Mouse (Mus musculus): ENCODE results near the gene Jarid2.

The Jarid2 gene

DNA sequence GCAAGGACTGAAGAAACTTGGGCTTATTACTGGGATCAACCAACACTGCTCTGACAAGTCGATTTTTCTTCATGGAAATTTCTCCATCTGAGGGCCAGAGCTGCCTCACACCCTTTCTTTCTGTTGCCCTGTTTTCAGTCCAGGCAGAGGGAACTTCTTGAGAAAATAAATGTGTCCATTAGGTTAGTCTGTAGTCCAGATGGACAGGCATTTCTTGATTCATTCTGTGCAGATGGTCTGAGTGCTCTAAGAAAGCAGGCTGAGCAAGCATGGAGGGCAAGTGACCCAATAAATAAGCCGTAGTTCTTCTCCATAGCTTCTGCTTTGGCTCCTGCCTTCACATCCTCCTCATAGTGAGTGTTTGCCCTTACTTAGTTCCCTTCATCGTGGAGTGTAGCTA lies 46.1 kb downstream of the Jarid2 start:
- no peak for DNase-seq (ENCODE audit: low spot score in 2 of 2)

DNA sequence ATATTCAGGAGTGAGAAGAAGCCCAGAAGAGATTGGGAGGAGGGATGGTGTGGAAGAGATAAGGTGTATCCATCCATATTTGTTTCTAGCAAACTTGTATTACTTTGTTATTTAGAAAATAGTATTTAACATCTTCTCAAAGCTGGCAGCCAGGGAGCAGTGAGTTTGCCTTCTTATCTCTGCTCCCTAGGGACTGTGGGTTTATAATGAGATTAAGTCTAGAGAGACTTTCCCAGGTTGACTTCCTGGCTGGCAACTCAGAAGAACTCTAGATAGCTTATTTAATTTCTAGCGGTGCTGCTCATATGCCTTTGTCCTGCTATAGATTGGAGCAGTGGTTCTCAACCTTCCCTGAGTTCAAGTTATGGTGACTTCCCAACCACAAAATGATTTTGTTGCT lies 51.2 kb downstream of the Jarid2 start:
- DNase-seq (ENCODE audit: low spot score in 2 of 2): no peak

DNA sequence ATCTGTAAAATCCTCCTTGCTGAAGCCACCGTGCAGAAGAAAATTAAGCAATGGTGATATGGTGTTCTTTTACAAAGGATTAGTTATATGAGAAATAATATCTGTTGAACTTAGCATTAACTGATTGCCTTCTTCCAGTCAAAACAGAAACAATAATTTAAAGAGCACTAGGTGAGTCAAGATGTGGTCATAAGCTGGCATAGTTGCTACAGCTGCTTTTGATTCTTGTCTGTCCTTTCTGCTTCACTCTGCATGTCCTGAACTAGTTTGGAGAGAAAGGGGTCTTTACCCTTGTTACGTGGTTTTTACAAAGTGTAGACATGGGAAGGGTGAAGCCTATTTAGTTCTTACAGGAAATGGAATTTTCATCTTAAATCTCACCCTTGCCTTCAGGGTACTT lies 51.9 kb downstream of the Jarid2 start:
- DNase-seq (ENCODE audit: low spot score in 2 of 2): no peak

DNA sequence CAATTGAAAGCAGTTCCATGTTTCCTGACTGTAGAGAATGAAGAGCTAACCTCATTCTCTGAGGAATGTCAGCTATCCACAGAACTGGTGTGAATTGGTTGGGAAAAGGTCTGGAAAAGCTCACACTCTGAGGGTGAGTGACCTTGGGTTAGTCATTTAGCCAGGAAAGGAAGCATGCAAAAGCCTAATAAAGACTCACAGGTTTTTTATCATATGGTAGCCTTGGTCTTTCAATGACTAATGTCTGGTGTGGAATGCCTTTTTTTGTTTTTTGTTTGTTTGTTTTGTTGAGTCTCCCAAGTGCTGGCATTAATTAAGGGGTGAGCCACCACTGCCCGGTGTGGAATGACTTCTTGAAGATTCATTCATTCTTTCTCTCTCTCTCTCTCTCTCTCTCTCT lies 55.3 kb downstream of the Jarid2 start:
- no peak for DNase-seq (ENCODE audit: low spot score in 2 of 2)

GRCm38 (mm10) chr13:44786291-44786690 lies 57.0 kb downstream of the Jarid2 start:
- peak; percentile 32 to 39 for DNase-seq (ENCODE audit: low spot score in 2 of 2)

DNA sequence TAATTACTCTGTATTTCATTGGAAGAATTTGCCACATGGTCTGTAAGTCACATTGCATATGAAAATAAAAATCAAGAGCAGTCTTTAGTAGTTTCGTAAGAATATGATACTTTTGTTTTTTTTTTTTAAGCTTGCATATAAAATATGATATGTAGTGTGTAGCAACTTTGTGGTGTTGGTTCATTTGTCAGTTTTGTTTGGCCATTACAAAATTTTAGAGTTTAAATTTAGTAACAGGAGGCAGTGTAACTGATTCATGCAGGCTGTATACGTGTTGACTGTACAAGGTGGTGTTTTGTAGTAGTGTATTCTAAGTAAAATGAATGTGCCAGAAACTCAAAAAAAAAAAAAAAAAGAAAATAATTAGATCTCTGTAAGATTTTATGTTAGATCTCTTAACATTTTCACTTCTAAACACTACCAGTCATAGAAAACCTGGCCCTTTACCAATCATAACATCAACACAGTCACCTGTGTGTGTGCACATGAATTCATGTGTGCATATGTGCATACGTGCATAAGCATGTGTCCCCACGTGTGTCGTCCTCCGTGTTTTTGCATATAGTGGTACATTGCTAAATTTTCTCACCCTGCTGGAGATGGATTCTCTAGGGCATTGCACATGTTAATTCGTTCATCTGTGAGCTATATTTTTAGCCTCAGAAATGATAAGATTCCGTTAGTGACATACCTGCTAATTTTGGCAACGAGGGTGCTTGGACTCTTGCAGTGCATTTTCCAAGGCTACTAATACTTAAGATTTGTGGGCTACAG lies 59.3 kb downstream of the Jarid2 start:
- no peak for DNase-seq (ENCODE audit: low spot score in 2 of 2)

- no peak for DNase-seq (ENCODE audit: low spot score in 2 of 2)
Observed at GRCm38 (mm10) chr13:44789982-44790381, 60.7 kb downstream of the Jarid2 start.

DNA sequence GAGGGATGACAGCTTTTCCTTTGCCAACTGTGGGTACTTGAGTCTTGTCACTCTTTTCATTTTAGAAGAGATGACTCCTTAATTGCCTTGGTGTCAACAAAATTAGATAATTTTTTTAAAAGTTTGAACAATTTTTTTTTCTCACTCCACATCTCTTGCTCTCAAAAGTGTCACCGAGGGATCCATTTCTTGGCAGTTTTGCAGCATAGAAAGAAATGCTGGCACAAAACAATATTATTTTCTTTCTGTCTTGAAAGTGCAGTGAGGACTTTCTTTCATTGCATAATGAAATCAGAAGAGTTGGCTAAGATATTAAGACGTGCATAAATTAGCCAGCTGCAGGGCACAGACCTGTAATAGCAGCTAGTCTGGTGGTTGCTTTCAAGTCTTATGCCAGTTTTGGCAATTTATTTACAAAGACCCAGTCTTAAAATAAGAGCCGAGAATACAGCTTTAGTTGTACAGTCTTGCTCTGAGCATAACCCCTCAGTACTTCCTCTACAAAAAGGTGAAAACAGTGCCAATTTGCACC lies 63.2 kb downstream of the Jarid2 start:
- DNase-seq (ENCODE audit: low spot score in 2 of 2): no peak

- DNase-seq (ENCODE audit: low spot score in 2 of 2): no peak
Observed at GRCm38 (mm10) chr13:44795891-44796290, 66.6 kb downstream of the Jarid2 start.

DNA sequence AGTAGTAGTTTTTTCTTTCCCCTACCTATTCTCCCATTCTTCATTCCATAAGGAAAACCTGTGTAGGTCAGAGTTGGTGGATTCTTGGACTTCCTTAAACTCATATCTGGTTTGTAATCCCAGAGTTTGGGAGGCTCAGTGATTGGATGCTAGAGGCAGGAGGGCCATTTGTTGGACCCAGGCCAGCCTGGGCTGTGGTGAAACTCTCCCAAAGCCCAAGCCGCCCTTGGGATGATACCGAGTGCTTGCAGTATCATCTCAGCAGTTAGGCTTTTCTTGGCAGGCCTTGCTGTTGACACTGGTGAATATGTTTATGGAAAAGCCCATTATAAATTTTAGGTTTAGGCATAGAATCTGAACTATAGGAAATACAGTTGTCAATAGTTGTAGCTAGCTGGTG lies 67.5 kb downstream of the Jarid2 start:
- DNase-seq (ENCODE audit: low spot score in 2 of 2): no peak

DNA sequence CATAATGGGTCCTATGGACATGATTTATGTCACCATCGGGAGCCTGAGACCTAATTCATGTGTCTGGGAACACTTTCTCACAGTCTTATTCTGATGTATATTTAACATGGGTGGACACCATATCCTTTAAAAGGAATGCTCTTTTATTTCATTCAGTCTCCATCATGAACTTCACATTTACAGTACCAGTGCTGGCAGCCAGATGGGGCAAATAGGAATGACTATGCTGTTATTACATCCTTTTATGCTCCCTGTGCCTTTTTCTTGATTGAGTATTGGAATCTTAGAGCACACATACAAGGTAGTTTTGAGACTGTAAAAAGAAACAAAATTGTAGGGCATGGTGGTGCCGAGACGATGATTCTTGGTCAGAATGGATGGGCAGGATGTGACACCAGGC lies 69.0 kb downstream of the Jarid2 start:
- DNase-seq (ENCODE audit: low spot score in 2 of 2): no peak

DNA sequence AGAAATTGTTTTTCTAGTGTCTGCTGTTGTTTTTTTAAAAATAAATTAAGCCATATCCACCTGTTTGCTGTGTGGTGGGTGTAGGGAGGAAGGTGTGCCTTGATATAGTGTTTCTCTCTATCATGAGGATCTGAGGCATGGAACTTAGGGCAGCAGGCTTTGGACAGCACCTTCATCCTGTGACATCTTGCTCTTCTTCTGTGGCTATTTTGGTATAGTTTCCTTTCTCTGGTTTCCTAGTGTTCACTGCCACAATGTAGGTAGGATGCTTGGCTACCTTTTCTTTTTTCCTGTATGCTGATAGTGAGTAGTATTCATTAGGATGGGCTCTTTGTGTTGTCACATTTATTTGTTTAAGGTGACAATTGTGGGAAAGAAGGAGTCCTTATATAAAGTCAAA lies 69.9 kb downstream of the Jarid2 start:
- DNase-seq (ENCODE audit: low spot score in 2 of 2): no peak

DNA sequence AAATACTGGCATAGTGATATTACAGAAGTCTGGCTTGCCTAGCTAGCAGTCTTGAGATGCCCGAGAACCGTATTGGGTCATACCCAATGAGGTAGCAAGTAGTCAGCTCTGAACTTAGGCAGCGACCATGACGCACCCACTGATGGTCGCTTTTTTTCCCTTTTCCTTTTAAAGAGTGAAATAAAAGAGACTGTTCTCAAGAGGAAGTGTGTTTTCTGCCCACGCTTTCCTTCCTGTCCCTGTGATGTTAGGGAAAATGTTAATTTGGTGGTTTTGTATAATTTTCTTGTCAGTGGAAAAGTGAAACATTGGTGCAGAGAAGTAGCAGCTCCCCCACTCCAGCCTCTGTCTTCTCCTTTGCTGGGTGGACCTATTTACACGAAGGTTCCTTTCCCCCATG lies 70.8 kb downstream of the Jarid2 start:
- peak; percentile 17 to 29 for DNase-seq (ENCODE audit: low spot score in 2 of 2)

DNA sequence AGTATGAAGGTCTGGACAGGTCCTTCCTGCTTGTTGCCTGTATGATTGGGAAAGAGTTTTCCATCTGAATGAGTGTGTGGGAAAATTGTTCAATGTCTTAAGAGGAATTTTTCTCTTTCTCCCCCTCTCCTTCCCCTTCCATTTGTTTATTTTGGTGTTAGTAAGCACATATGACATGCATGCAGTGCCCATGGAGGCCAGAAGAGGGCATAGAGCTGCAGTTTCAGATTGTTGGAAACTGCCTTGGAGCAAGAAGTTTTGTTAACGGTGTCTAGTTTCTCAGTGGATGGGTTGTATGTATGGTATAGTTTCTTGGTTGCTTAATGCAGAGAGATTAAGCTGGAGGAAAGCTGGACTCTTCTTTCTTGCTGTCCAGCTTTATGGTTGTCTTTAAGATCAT lies 75.6 kb downstream of the Jarid2 start:
- DNase-seq (ENCODE audit: low spot score in 2 of 2): peak; percentile 33 to 55

GRCm38 (mm10) chr13:44808307-44808706 lies 79.0 kb downstream of the Jarid2 start:
- DNase-seq (ENCODE audit: low spot score in 2 of 2): no peak

DNA sequence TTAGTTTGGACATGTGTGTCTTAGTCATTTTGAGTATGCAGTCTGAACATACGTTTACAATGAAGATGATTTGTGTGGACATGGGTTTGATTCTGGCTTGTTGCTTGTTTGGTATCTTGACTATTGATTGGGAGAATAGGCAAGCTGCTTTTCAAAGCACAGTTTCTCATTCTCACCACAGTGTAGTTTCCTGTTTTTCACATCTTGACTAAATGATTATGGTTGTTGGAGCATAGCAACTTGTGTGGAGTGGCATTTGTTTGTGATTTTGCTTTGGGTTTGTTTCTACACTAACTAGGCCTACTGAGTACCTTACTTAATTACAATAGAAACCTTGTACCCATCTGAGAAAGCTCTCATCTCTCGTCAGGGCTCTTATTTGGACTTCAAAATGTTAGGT lies 81.7 kb downstream of the Jarid2 start:
- DNase-seq (ENCODE audit: low spot score in 2 of 2): no peak

DNA sequence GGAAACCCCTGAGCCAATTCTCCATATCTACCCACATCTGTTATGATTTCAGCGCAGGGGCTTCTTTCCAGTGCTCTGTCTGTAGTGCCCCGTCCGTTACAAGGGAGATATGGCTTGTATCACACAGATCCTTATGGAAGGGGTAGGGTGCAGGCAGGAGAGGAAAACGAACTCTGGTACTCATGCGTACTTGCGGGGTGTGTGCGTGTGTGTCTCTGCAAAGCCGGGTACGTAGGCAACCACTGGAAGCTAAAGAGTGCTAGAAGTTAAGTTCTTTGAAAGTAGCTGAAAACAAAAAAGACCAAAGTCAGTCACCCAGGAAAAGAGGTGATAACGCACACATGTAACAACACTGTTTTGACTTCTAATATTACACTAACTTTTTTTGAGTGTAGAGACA lies 82.3 kb downstream of the Jarid2 start:
- DNase-seq (ENCODE audit: low spot score in 2 of 2): no peak

GRCm38 (mm10) chr13:44812381-44812780 lies 83.1 kb downstream of the Jarid2 start:
- no peak for DNase-seq (ENCODE audit: low spot score in 2 of 2)

- no peak for DNase-seq (ENCODE audit: low spot score in 2 of 2)
Observed at GRCm38 (mm10) chr13:44819400-44819799, 90.1 kb downstream of the Jarid2 start.

DNA sequence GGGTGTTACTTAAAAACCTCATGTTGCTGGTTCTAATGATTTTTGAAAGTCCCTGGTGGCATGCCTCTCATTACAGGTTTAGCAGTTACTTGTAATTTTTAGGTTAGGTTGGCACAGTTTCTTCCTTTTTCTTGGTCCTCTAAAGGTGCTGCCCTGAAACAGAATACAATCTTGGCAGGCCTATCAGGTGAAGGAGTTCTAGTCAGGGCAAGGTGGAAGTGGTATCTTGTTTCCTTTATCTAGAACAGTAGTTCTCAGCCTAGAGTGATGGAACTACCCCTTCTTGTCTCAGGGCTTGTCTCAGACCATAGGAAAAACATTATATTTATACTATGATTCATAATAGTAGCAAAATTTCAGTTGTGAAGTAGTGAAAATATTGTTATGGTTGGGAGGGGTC lies 93.3 kb downstream of the Jarid2 start:
- no peak for DNase-seq (ENCODE audit: low spot score in 2 of 2)

GRCm38 (mm10) chr13:44828903-44829302 lies 99.6 kb downstream of the Jarid2 start:
- no peak for DNase-seq (ENCODE audit: low spot score in 2 of 2)

- no peak for DNase-seq (ENCODE audit: low spot score in 2 of 2)
Observed at GRCm38 (mm10) chr13:44832104-44832503, 102.8 kb downstream of the Jarid2 start.

DNA sequence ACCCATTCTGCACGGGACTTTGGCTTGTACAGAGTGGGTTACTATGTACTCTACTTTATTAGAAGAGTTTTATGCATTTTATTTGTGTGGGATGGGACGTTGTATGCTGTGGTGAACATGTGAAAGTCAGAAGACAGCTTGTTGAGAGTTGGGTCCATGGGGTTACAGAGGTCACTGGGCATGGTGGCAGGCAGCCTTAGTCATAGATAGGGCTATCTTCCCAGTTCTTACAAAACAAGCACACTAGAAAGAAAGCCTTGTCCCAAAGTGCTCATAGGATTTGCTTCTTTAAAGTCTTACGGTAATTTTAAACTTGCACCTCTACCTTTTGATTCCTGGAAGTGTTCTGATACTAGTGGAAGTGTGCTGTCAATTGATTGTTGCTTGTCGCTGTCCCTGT lies 103.6 kb downstream of the Jarid2 start:
- DNase-seq (ENCODE audit: low spot score in 2 of 2): no peak

GRCm38 (mm10) chr13:44833353-44833752 lies 104.1 kb downstream of the Jarid2 start:
- DNase-seq (ENCODE audit: low spot score in 2 of 2): peak; percentile 51 to 68

Data from right cerebral cortex, adult 2 months (tissue).